In genomic region chr11:57647446-57647845, GRCm38 (mm10) we compare ENCODE assay signal across 9 mouse cellular contexts. TPM values are rescaled to one million over a fixed set of nuclear protein-coding genes. Genes with fewer than 3 reads are reported as not detected.
DNase-seq lines count a peak whose midpoint lies in the region; ATAC-seq lines count a peak whose summit lies in the region.
"Had no signal": no experiment of that assay in that cellular context is flagged by ENCODE, and none has a peak within 500 bp of the region (broad histone marks: within the 10 kb centered on the region; RNA-seq: fewer than 3 reads in every experiment).

No protein-coding gene starts in this region.

- peak overlapping the region; percentile 16 for H3K4me2 ChIP-seq in forebrain, embryonic 13.5 days
- no peak overlapping the region for H3K4me2 ChIP-seq in forebrain, embryonic 12.5 days
- peak overlapping the region; percentile 97 for H3K4me2 ChIP-seq in neural tube, embryonic 15.5 days
- no peak overlapping the region for H3K4me2 ChIP-seq in intestine, embryonic 16.5 days (ENCODE audit: low read depth, low read length)

- peaks cover 10% of the 10 kb centered on the region; the same call in 1 of the 2 replicates for H3K27me3 ChIP-seq in forebrain, embryonic 13.5 days
- H3K27me3 ChIP-seq in forebrain, embryonic 12.5 days: peaks cover 14% of the 10 kb centered on the region
- H3K27me3 ChIP-seq in neural tube, embryonic 15.5 days (replicated peaks): no peaks in the 10 kb centered on the region
- no peaks in the 10 kb centered on the region for H3K27me3 ChIP-seq in intestine, embryonic 16.5 days (replicated peaks; ENCODE audit: control insufficient read depth, insufficient read depth, low read length)

- 67% methylated on average over 5 of the region's 5 CpGs for WGBS in forebrain, embryonic 13.5 days
- WGBS in forebrain, embryonic 12.5 days: 69% methylated on average over 5 of the region's 5 CpGs
- WGBS in neural tube, embryonic 15.5 days: 44% methylated on average over 5 of the region's 5 CpGs
- 61% methylated on average over 5 of the region's 5 CpGs for WGBS in intestine, embryonic 16.5 days

- no peak overlapping the region for H3K27ac ChIP-seq in forebrain, embryonic 13.5 days
- H3K27ac ChIP-seq in forebrain, embryonic 12.5 days: no peak overlapping the region
- no peak overlapping the region for H3K27ac ChIP-seq in neural tube, embryonic 15.5 days (replicated peaks)
- H3K27ac ChIP-seq in intestine, embryonic 16.5 days (ENCODE audit: low read length): no peak overlapping the region

- DNase-seq in thymus, postnatal 14 days: peak; percentile 3
- DNase-seq in thymus, postnatal 10 days (ENCODE audit: low spot score in 2 of 2): no peak
- DNase-seq in liver: peak; percentile 49
- DNase-seq in cerebellum, adult 18-20 months: no peak
- DNase-seq: cerebellum, adult 8-10 months had no signal

- no peak overlapping the region for H3K4me3 ChIP-seq in forebrain, embryonic 13.5 days
- no peak overlapping the region for H3K4me3 ChIP-seq in forebrain, embryonic 12.5 days (replicated peaks)
- H3K4me3 ChIP-seq in neural tube, embryonic 15.5 days (replicated peaks): no peak overlapping the region
- H3K4me3 ChIP-seq in intestine, embryonic 16.5 days (ENCODE audit: low read length): no peak overlapping the region

- ATAC-seq in forebrain, embryonic 13.5 days: no peak
- no peak for ATAC-seq in forebrain, embryonic 12.5 days (ENCODE audit: low FRiP score)
- ATAC-seq in neural tube, embryonic 15.5 days (ENCODE audit: low FRiP score): no peak
- no peak for ATAC-seq in intestine, embryonic 16.5 days

- no peaks in the 10 kb centered on the region for H3K36me3 ChIP-seq in forebrain, embryonic 13.5 days (ENCODE audit: poor library complexity, severe bottlenecking)
- no peaks in the 10 kb centered on the region for H3K36me3 ChIP-seq in forebrain, embryonic 12.5 days (replicated peaks)
- no peaks in the 10 kb centered on the region for H3K36me3 ChIP-seq in neural tube, embryonic 15.5 days
- no peaks in the 10 kb centered on the region for H3K36me3 ChIP-seq in intestine, embryonic 16.5 days (ENCODE audit: control insufficient read depth, insufficient read depth, low read length)

- no peak overlapping the region; the same call in 1 of the 2 replicates for H3K9ac ChIP-seq in forebrain, embryonic 13.5 days
- no peak overlapping the region for H3K9ac ChIP-seq in forebrain, embryonic 12.5 days
- H3K9ac ChIP-seq in neural tube, embryonic 15.5 days (replicated peaks): no peak overlapping the region
- H3K9ac ChIP-seq in intestine, embryonic 16.5 days (ENCODE audit: low read depth, low read length): no peak overlapping the region

- H3K9me3 ChIP-seq in forebrain, embryonic 13.5 days (replicated peaks): no peaks in the 10 kb centered on the region
- H3K9me3 ChIP-seq in forebrain, embryonic 12.5 days: no peaks in the 10 kb centered on the region
- H3K9me3 ChIP-seq in neural tube, embryonic 15.5 days (replicated peaks): no peaks in the 10 kb centered on the region
- H3K9me3 ChIP-seq in intestine, embryonic 16.5 days (ENCODE audit: control insufficient read depth, low read length): no peaks in the 10 kb centered on the region

- peaks cover 50% of the 10 kb centered on the region for H3K4me1 ChIP-seq in forebrain, embryonic 13.5 days
- H3K4me1 ChIP-seq in forebrain, embryonic 12.5 days: peaks cover 58% of the 10 kb centered on the region
- peaks cover 68% of the 10 kb centered on the region for H3K4me1 ChIP-seq in neural tube, embryonic 15.5 days
- H3K4me1 ChIP-seq in intestine, embryonic 16.5 days (ENCODE audit: control insufficient read depth, insufficient read depth, low read length): peaks cover 29% of the 10 kb centered on the region

RNA-seq across cellular contexts. Expression of gene Galnt10, which starts 2.2 kb away (rescaled TPM):
- polyA plus RNA-seq in forebrain, embryonic 13.5 days (2015; fragmentation: Nextera tagmentation; extraction: Ambion mirVana): 10.4 and 10.7 TPM in 2 replicates
- polyA plus RNA-seq in forebrain, embryonic 12.5 days (2016; fragmentation: Nextera tagmentation; extraction: Ambion mirVana): 16.8 and 18.7 TPM in 2 replicates
- 11.7 and 12.7 TPM in 2 replicates for polyA plus RNA-seq in neural tube, embryonic 15.5 days (2015; fragmentation: Nextera tagmentation; extraction: Ambion mirVana)
- 16.9 and 17.8 TPM in 2 replicates for polyA plus RNA-seq in intestine, embryonic 16.5 days (2015; fragmentation: Nextera tagmentation; extraction: Ambion mirVana)

Comparison
In these comparisons a context has a peak if more than half of its experiments do, and no peak if none do; other contexts are left out.
1. H3K4me2 ChIP-seq: peak in forebrain, embryonic 13.5 days (single experiment) and neural tube, embryonic 15.5 days (single experiment); none in forebrain, embryonic 12.5 days (single experiment) and intestine, embryonic 16.5 days (single experiment).
2. DNase-seq: peak in thymus, postnatal 14 days (single experiment) and liver (single experiment); none in thymus, postnatal 10 days (0 of 2) and cerebellum, adult 18-20 months (0 of 2).